Mouse (Mus musculus) retina, embryonic 14.5 days (tissue): ENCODE results near the gene Clec2i.
"Not testable (repeated sequence)": the region's sequence is repeated elsewhere in the genome, so short reads cannot be mapped to it uniquely, and the experiment has no call there.

Experiments
- DNase-seq: peaks from one replicate; pipeline ENCODE4 v3.0.0-alpha.2; 2015; ENCODE audit warnings: low spot score

Clec2i gene

GRCm38 (mm10) chr6:128855477-128855876 is 31.9 kb upstream of the Clec2i start:
- no peak for DNase-seq

- no peak for DNase-seq
Measured at GRCm38 (mm10) chr6:128856250-128856649, 31.1 kb upstream of the Clec2i start.

- DNase-seq, result no peak
Measured at GRCm38 (mm10) chr6:128857976-128858375, 29.4 kb upstream of the Clec2i start.

GRCm38 (mm10) chr6:128868861-128869260 is 18.5 kb upstream of the Clec2i start:
- DNase-seq, result no peak

- no peak for DNase-seq
Measured at GRCm38 (mm10) chr6:128871910-128872610, 15.3 kb upstream of the Clec2i start.

- DNase-seq, result no peak
Measured at GRCm38 (mm10) chr6:128888834-128889233, 1.4 kb downstream of the Clec2i start.

GRCm38 (mm10) chr6:128890948-128891355 is 3.6 kb downstream of the Clec2i start, which contains the start of gene BC035044:
Gene BC035044 (minus strand): TSS chr6:128891126.
- no peak for DNase-seq

- DNase-seq, result no peak
Measured at GRCm38 (mm10) chr6:128895404-128896001, 8.1 kb downstream of the Clec2i start.

GRCm38 (mm10) chr6:128900044-128900443 is 12.7 kb downstream of the Clec2i start:
- no peak for DNase-seq

GRCm38 (mm10) chr6:128900796-128901552 is 13.6 kb downstream of the Clec2i start:
- not testable (repeated sequence) for DNase-seq

- no peak for DNase-seq
Measured at GRCm38 (mm10) chr6:128913598-128914254, 26.3 kb downstream of the Clec2i start.

GRCm38 (mm10) chr6:128917322-128917721 is 29.9 kb downstream of the Clec2i start:
- no peak for DNase-seq

- DNase-seq, result no peak
Measured at GRCm38 (mm10) chr6:128933050-128933449, 45.7 kb downstream of the Clec2i start.

- DNase-seq, result not testable (repeated sequence)
Measured at GRCm38 (mm10) chr6:128934081-128934480, 46.7 kb downstream of the Clec2i start, which contains the start of gene Clec2g. Gene Clec2g (plus strand): TSS chr6:128934381.

- not testable (repeated sequence) for DNase-seq
Measured at GRCm38 (mm10) chr6:128935889-128936665, 48.7 kb downstream of the Clec2i start.

GRCm38 (mm10) chr6:128941646-128942421 is 54.4 kb downstream of the Clec2i start:
- DNase-seq, result no peak

- DNase-seq, result no peak
Measured at GRCm38 (mm10) chr6:128945564-128945963, 58.2 kb downstream of the Clec2i start.
